ENCODE assay signal across 17 mouse cellular contexts in genomic region chr4:41293907-41294306, GRCm38 (mm10). TPM values are rescaled to one million over a fixed set of nuclear protein-coding genes. Genes with fewer than 3 reads are reported as not detected.
DNase-seq lines count a peak whose midpoint lies in the region; ATAC-seq lines count a peak whose summit lies in the region.
"Had no signal": no experiment of that assay in that cellular context is flagged by ENCODE, and none has a peak within 500 bp of the region (broad histone marks: within the 10 kb centered on the region; RNA-seq: fewer than 3 reads in every experiment).

No protein-coding gene starts in this region.

- H3K27ac ChIP-seq in forebrain, embryonic 16.5 days (ENCODE audit: low read length), result peak overlapping the region; percentile 62; the same call in 1 of the 2 replicates
- H3K27ac ChIP-seq: hindbrain, embryonic 14.5 days; macrophage; midbrain, embryonic 13.5 days had no signal

- no peak overlapping the region for H3K9ac ChIP-seq in forebrain, embryonic 16.5 days (replicated peaks; ENCODE audit: low read depth, low read length)
- H3K9ac ChIP-seq: hindbrain, embryonic 14.5 days; liver, postnatal 0 days; midbrain, embryonic 13.5 days had no signal

- peaks cover 9% of the 10 kb centered on the region for H3K4me1 ChIP-seq in forebrain, embryonic 16.5 days (replicated peaks; ENCODE audit: control insufficient read depth, insufficient read depth, low read length)
- H3K4me1 ChIP-seq: midbrain, embryonic 13.5 days had no signal

- ATAC-seq in forebrain, embryonic 16.5 days, result peak; percentile 91
- ATAC-seq: intestine, embryonic 16.5 days; liver, postnatal 0 days; midbrain, embryonic 13.5 days had no signal

- no peaks in the 10 kb centered on the region for H3K9me3 ChIP-seq in forebrain, embryonic 16.5 days (ENCODE audit: control insufficient read depth, low read length)
- H3K9me3 ChIP-seq: midbrain, embryonic 13.5 days had no signal

- H3K27me3 ChIP-seq in forebrain, embryonic 16.5 days (replicated peaks; ENCODE audit: control insufficient read depth, insufficient read depth, low read length), result no peaks in the 10 kb centered on the region
- H3K27me3 ChIP-seq: midbrain, embryonic 13.5 days had no signal

- H3K4me3 ChIP-seq in forebrain, embryonic 16.5 days (replicated peaks; ENCODE audit: low read length), result no peak overlapping the region
- H3K4me3 ChIP-seq: midbrain, embryonic 13.5 days had no signal

- no peak overlapping the region for H3K4me2 ChIP-seq in forebrain, embryonic 16.5 days (ENCODE audit: low read length)
- H3K4me2 ChIP-seq: hindbrain, embryonic 14.5 days; midbrain, embryonic 13.5 days had no signal

- peaks cover 40% of the 10 kb centered on the region for H3K36me3 ChIP-seq in forebrain, embryonic 16.5 days (ENCODE audit: control insufficient read depth, insufficient read depth)

- WGBS in forebrain, embryonic 16.5 days, result 17% methylated on average over 4 of the region's 4 CpGs

- DNase-seq in layer of hippocampus, adult 11-12 months (ENCODE audit: low spot score), result peak; percentile 48
- no peak for DNase-seq in layer of hippocampus, adult 9-10 months (ENCODE audit: low spot score)
- peak; percentile 30 for DNase-seq in brain, embryonic 18.5 days (ENCODE audit: low read depth, low spot score)
- DNase-seq in layer of hippocampus, postnatal 10 days (ENCODE audit: low spot score in 2 of 2), result peak; percentile 56 to 69
- no peak for DNase-seq in embryo, embryonic 10 days (ENCODE audit: low spot score)
- DNase-seq in urinary bladder, postnatal 36 days (ENCODE audit: low spot score in 2 of 2), result no peak
- no peak for DNase-seq in adrenal gland, postnatal 10 days
- DNase-seq: adrenal gland, adult 8-10 months; heart, postnatal 10 days; kidney, postnatal 14 days; liver, postnatal 0 days; right cerebral cortex, postnatal 4 days had no signal

RNA-seq across cellular contexts. Expression of gene Ubap2, which starts 19.0 kb away (rescaled TPM):
- 62.5 and 63.5 TPM in 2 replicates for polyA plus RNA-seq in forebrain, embryonic 16.5 days (2015; fragmentation: Nextera tagmentation; extraction: Ambion mirVana)
- total RNA-seq in layer of hippocampus, postnatal 10 days (2021), result 10 to 100 TPM; 46.7 to 57.3 TPM
- total RNA-seq in adrenal gland, postnatal 10 days (2021), result 10 to 100 TPM; 39.0 to 46.7 TPM

RNA-seq across cellular contexts. Expression of gene Dcaf12, which starts 20.8 kb away (rescaled TPM):
- 88.9 and 101 TPM in 2 replicates for polyA plus RNA-seq in forebrain, embryonic 16.5 days (2015; fragmentation: Nextera tagmentation; extraction: Ambion mirVana)
- total RNA-seq in layer of hippocampus, postnatal 10 days (2021), result 10 to 100 TPM; 51.4 to 53.2 TPM
- total RNA-seq in adrenal gland, postnatal 10 days (2021), result 10 to 100 TPM; 47.2 to 51.8 TPM

RNA-seq across cellular contexts. Expression of gene Ubap1, which starts 54.9 kb away (rescaled TPM):
- polyA plus RNA-seq in forebrain, embryonic 16.5 days (2015; fragmentation: Nextera tagmentation; extraction: Ambion mirVana), result 73.6 and 82.4 TPM in 2 replicates
- total RNA-seq in layer of hippocampus, postnatal 10 days (2021), result 10 to 100 TPM; 43.1 to 54.6 TPM
- total RNA-seq in adrenal gland, postnatal 10 days (2021), result 10 to 100 TPM; 40.7 to 50.5 TPM

Comparison
In these comparisons a context has a peak if more than half of its experiments do, and no peak if none do; other contexts are left out.
1. DNase-seq: peak in layer of hippocampus, adult 11-12 months (single experiment), brain, embryonic 18.5 days (single experiment) and layer of hippocampus, postnatal 10 days (2 of 2); none in layer of hippocampus, adult 9-10 months (single experiment), embryo, embryonic 10 days (single experiment), urinary bladder, postnatal 36 days (0 of 2) and adrenal gland, postnatal 10 days (single experiment).